Mouse (Mus musculus): Measurements from ENCODE around the gene Prpf31. TPM values are rescaled to one million over a fixed set of nuclear protein-coding genes. Genes with fewer than 3 reads are reported as not detected.
A peak's percentile ranks its signal among the peaks of the same experiment; 100 is the strongest.
"Not testable (repeated sequence)": the region's sequence is repeated elsewhere in the genome, so short reads cannot be mapped to it uniquely, and the experiment has no call there.

Gene Prpf31
- total RNA-seq (2021): 37.9 and 41.9 TPM in 2 replicates
- long read RNA-seq, experiment 1, transcript Prpf31-201 (14 exons, 3,144 nt): major isoform, 85 of 93 reads
- long read RNA-seq, experiment 1, partial matches to known transcripts: 3 of 93 reads
- long read RNA-seq, experiment 1, other reads (novel, unspliced or antisense): 4 of 93 reads
- long read RNA-seq, experiment 2, transcript Prpf31-201 (14 exons, 3,144 nt): major isoform, 46 of 51 reads
- long read RNA-seq, experiment 2, partial matches to known transcripts: 0 of 51 reads
- long read RNA-seq, experiment 2, other reads (novel, unspliced or antisense): 4 of 51 reads

DNA sequence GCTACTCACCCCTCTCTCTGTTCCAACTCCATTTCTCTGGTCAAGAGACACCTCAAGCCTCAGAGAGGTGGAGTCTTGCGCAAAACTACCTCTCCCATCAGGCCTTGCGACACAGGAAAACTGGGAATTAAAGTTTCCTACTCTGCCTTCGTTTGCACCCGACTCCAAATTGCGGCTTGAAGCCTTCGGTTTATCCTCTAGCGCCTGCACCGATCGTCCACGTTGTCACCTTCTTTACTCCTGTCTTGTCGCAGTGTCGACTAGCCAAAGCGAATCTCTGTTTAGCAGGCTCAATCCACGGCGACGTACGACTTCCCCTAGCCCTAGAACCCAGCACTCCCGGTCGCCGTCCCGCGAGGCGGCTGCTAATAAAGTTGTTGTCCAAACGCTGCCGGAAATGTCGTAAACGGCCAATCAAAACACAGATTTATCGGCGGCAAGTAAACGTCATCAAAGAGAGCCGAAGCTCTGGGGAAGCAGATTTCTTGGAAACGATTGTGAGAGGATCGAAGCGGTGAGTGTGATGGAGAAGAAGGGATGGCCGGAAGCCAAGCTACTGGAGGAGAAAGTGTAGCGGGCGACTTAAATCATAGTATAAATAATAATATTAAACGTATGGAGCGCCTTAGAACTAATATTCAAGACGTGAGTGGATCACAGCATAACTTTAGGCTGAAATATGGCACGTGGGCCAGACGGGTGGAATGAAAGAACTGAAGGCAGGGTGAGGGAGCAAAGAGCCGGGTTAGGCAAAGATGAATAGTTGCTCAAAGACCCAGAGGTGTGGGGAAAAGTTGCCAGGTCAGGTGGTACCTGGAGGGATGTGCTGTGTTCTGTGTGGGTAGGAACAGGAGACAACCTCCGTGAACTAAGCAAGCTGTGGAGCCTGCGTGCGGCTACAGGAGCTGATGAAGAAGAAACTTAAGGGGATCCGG is at the start of gene Prpf31, which contains the start of gene Tfpt:
TSS of gene Prpf31 (plus strand) at position 443 of the 935 bp plus-strand sequence.
TSS of gene Tfpt (minus strand) at position 387 of the 935 bp plus-strand sequence.
- DNase-seq: peak; percentile 93

DNA sequence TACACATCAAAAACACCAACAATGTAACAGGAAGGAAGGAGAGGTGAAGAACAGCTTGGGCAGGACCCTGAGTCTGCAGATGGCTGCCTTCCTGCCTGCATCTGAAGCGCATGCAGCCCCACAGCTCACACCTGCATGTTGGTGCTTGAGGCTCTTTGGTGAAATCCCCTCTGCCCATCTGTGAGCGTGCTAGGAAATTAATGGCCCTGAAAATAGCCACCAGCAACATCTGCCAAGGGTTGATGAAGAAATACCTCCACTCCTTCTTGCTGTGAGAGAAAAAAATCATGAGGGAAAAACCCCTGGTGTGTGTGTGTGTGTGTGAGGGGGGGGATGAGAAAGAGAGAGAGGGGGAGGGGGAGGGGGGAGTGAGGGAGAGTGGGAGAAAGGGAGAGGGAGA is 49.8 kb upstream of the Prpf31 start:
- no peak for DNase-seq

DNA sequence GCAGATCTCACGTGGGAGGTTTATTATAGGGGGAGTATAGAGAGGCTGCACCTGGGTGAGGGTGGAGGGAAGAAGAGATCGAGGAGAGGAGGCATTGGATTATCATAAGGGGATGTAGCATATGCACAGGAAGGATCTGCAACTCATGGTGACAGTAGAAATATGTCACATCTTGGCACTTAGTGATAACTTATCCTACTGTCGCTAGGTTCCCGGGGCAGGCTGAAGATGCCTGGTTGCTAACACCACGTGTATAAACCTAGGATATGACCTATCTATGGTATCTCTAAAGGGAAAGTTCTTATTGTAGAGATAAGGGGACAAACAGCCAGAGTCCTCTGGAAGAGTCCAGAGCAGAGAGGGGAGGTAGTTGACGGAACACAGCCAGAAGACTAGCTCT is 44.0 kb upstream of the Prpf31 start:
- no peak for DNase-seq

DNA sequence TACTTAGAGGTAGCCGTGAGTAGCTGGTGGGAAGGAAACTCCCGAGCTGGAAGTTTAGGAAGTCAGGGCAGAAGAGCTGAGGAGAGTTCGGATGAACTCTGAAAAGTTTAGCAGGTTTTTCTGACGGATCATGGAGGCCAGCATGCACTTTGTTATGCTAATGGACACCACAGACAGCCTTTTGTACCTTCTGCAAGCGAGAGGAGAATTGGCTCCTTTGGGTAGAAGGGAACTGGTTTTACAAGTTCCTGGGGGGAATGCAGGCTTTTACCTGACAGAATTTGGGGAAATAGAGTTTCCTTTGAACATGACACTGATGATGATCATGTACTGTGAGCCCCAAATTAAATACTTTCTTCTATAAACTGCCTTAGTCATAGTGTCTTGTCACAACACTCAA is 43.5 kb upstream of the Prpf31 start:
- DNase-seq: no peak

DNA sequence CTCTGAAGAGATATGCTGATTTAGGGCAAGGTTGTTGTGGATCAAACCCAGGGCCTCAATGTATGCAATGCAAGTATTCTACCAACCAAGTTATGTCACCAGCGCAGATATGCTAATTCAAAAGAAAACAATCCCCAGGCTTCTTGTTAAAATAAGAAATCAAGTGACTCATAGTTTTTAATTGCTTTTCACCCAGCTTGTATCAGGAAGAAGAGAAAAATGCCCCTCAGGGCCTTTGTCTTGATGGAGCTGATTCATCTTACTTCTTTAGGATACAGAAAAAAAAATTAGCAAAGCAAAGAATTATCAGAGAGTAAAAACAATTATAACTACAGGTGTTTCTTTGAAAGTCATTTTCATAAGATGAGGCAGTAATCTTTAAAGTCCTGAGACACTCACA is 42.5 kb upstream of the Prpf31 start:
- DNase-seq: no peak

DNA sequence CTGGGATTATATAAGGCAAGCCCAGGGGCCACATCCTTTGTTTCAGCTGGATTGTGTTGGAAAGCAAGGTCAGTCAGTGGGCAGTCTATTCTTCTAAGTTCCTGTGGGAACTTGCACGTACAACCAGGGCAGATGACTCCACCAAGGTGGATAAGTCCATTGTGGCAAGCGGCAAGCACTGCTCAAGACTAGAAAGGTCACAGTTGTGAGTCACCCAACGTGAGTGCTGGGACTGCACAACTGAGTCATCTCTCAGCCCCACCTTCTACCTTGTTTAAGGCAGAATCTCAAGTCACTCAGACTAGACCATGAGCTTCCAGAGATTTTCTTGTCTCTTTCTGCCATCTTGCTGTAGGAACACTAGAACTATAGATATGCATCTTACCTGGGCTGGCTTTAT is 39.2 kb upstream of the Prpf31 start:
- DNase-seq: no peak

DNA sequence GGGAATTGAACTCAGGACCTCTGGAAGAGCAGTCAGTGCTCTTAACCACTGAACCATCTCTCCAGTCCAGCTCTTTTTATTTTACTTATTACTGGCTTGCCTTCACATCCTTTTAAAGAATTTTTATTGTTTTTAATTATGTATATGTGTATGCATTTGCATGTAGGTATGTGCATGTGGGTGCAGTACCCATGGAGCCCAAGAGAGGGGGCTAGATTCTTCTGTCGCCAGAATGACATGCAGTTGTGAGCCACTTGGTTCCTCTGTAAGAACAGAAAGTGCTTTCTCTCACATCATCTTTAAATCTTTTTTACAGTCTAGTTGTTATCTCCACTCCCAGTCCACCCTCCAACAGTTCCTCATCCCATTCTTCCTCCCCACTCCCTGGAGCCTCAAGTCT is 38.3 kb upstream of the Prpf31 start:
- DNase-seq: no peak

DNA sequence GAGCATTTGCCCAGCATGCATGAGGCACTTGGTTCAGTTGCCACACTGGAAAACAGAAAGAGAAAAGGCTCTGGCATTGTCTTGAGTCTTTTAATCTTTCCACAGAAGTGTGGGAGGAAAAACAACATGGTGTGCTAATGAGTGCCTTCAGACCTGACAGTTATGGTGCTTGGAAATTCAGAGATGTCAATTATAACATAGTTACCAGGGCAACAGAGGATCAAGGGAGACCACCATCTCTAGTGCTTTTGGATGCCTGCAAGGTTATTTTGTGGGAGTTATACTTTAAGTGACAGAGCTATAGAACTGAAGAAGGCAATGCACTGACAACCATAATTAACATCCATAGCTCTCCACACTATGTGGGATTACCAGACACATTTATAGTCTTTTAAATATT is 35.9 kb upstream of the Prpf31 start:
- DNase-seq: no peak

DNA sequence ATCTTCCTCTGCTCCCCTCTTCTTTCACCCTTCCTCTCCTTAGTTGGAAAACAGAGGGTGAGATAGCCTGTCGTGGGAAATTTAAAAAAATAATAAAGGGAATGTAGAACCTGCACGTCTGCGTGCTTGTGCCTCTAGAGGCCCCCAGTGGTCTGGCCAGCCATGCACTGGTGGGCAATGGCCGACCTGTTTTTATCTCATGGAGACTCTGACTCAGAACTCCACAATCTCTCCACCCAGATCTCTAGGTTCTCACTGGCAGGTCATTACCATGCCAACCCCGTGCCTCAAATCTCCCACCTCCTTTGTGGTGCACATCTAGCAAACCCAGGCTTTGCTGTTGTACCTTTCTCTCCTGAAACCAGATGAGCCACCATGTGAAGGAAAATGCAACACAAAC is 35.1 kb upstream of the Prpf31 start:
- no peak for DNase-seq

DNA sequence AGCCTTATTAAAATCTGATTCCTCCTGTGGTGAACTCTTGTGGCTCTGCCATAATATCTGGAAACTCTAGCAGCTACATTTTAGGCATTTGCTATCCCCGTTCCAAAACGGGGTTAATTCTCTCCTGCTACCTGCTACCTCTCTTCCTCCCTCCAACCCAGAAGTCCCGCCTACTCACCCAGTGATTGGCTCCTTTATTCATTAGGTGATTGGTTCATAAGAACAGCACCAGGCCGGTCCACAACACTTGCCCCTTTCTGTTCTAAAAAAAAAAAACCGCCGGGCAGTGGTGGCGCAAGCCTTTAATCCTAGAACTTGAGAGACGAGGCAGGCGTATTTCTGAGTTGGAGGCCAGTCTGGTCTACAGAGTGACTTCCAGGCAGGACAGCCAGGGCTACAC is 34.6 kb upstream of the Prpf31 start:
- DNase-seq: peak; percentile 55

DNA sequence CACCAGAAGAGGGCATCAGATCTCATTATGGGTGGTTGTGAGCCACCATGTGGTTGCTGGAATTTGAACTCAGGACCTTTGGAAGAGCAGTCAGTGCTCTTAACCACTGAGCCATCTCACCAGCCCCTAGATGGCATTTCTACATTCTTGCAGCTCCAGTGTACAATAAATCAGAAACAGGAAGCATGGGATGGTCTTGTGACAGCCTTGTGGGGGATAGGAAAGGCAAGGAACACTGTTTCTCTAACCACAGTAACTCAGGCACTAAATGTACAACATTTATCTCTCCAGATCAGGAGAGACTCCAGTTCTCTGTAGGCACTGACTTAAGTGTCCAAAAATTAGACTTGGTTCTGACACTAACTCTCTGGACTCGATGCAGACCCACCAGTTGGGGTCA is 32.0 kb upstream of the Prpf31 start:
- DNase-seq: not testable (repeated sequence)

DNA sequence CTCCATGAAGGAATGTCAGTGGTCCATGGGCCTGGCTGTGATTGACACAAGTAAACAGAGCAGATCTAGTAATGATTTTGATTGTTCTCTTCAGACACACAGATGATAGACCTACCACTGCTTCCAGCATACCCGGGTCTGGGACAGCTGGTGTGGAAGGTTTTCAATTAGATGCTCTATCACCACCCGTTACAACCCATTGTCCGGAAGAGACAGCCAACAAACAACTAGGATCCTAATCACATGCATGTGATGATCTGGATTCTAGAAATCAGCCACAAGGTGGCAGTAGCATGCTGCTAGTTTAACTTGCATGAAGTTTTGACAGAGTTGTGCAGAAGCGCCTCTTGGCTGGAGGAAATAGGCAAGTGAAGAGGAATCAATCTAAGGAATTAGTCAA is 28.7 kb upstream of the Prpf31 start:
- peak; percentile 80 for DNase-seq

DNA sequence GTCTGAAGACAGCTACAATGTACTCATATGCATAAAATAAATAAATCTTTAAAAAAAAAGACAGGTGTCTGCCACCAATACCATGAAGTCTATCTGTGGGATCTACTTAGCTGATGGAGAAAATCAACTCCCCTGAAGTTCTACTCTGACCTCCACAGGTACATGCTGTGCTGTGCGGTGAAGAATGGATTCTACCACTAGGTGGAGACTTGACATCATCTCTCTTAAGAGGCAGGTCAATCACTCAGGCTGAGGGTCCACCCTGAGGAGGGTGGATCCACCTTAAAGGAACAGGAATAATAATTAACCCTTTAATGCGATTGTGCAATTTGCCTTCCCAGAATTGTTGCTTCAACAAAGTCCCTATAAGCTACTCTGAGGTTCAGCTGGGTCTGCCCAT is 23.0 kb upstream of the Prpf31 start:
- DNase-seq: peak; percentile 42

DNA sequence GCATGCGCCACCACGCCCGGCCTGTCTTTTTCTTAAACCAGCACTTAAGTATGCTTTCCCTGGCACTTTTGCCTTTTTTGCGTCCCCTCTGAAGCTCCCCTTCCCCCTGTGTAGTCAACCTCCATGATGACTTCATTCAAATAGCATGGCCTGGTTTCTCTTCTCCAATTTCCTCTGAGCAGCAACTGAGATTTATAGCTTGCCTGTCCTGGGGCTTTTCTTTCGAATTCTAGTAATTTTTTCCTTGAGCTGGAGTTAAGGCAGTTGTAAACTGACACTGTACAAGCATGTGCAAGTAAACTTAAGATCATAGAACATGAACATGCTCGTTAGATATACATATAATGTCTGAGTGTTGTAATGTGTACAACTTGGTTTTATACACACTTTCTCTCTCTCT is 22.4 kb upstream of the Prpf31 start:
- no peak for DNase-seq

DNA sequence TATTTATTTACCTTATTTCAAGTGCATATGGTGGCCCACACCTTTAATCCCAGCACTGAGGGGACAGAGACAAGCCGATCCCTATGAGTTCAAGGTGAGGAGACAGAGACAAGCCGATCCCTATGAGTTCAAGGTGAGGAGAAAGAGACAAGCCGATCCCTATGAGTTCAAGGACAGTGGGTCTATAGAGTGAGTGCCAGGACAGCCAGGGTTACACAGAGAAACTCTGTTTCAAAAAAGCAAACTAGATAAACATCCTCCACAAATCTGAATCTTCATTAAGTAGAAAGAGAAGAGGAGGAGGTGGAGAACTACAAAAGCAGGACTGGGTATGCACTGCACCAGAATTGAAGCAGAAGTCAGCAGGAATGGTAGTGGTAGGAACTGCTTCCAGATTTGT is 21.1 kb upstream of the Prpf31 start:
- DNase-seq: no peak

DNA sequence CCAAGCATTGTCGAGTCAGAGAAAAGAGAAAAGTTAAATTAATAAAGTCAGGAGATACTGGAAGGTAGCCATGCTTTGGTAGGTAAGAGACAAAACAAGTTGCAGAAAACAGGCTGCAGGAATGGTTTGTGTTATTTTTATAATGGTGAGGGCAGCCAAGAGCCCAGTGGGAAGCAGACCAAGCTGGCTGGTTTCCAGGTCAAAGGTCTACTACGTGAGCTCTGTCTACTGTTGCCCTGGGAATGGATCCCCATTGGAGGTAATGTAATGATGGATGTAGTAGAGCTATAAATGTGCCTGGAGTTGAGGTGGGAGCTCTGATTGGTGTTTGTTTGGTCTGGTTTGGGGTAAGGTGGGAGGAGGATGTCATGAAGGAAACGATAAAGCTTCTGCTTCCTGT is 20.7 kb upstream of the Prpf31 start:
- peak; percentile 63 for DNase-seq

DNA sequence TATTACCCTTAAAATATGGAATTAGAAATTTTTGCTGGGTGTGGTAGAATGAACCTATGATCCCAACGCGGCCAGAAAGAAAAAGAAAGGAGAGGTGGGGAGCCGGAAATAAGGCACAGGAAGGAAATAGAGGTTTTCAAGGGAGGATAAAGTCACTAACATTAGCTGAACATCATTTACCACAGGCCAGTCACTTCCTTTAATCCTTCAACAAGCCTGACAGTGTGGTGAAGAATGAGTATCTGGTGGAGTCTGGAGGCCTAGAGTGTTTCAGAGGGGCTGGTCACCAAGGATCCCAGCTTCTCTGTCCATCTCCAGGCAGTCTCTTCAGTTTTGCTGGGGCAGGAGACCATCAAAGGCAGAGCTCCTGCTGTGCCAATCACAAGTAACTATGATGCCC is 19.3 kb upstream of the Prpf31 start:
- DNase-seq: no peak

DNA sequence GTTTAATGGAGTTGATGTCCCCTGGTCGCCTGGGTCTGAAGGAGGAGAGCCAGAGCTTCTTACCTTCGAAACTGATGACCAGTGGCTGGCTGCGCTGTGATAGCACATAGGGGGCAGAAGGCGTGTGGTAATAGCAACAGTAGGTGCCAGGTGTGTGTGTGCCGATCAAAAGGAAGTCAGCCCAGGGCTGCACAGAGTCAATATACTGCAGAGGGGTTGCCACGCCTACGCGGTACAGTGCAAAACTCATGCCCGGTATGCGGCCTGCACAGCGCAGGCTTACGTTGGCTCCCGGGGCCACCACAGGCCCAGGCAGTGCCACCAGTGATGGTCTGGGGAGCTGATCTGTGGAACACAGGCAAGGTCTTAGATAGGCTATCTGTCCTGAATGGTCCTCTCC is 18.8 kb upstream of the Prpf31 start:
- DNase-seq: no peak

DNA sequence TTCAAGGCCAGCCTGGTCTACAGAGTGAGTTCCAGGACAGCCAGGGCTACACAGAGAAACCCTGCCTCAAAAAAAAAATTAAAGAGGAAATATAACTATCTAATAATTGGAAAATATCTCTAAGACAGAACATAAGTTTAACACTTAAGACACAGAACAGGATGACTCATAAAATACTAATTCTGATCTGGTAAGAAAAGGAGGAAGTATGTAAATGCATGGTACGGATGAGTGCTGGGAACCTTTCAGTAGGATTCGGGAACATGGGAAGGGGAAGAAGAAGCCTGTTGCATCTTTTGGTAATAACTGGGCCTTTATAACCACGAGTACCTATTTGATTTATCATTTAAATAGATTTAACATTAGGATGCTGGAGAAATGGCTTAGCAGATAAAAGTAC is 15.8 kb upstream of the Prpf31 start:
- no peak for DNase-seq

DNA sequence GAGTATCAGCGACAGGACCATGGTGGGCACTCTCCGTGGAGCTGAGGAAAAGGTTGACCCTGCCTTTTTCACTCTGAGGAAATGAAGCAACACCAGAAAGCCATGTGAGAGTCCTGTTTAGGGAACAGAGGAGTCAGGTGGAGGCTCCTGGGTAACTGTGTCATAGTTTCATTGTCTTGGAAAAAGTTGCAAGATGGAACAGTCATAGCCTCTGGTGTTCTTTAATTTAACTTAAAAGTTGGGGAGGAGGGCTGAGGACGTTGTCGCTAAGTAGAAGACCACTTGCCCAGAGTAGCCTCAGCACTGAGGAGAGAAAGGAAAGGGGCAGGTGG is 13.8 kb upstream of the Prpf31 start, which contains the start of gene Oscar:
TSS of gene Oscar (minus strand) at position 101 of the 332 bp plus-strand sequence.
- no peak for DNase-seq

DNA sequence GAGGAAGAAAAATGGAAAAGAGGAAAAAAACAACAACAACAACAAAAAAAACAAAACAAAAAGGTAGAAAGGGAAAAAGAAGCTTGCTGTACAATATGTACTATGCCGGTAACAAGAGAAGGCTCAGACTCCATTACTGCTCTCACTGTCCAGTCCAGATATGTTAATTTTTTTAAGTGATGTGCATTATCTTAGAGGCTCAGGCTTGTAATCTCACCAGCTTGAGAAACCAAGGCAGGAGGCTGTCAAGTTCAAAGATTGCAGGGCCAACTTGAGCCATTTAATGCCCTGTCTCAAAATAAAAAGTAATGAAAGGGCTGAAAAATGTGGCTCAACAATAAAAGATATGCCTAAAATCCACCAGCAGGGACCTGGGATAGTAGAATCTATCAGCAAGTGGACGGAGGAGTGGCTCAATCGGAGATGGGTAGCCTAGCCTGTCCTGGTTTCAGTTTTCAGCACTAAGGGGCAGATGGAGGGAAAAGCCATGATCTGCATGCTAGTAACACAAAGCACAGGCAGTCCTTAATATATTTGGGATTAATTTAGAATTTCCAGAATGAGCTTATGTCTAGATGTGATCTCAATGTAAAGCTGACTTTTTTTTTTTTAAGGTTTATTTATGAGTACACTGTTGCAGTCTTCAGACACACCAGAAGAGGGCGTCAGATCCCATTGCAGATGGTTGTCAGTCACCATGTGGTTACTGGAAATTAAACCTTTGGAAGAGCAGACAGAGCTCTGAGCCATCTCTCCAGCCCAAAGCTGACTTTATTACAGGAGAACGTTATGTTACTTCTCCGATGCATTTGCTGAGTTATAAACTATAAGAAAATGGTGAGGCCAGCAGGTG is 13.2 kb upstream of the Prpf31 start:
- no peak for DNase-seq

DNA sequence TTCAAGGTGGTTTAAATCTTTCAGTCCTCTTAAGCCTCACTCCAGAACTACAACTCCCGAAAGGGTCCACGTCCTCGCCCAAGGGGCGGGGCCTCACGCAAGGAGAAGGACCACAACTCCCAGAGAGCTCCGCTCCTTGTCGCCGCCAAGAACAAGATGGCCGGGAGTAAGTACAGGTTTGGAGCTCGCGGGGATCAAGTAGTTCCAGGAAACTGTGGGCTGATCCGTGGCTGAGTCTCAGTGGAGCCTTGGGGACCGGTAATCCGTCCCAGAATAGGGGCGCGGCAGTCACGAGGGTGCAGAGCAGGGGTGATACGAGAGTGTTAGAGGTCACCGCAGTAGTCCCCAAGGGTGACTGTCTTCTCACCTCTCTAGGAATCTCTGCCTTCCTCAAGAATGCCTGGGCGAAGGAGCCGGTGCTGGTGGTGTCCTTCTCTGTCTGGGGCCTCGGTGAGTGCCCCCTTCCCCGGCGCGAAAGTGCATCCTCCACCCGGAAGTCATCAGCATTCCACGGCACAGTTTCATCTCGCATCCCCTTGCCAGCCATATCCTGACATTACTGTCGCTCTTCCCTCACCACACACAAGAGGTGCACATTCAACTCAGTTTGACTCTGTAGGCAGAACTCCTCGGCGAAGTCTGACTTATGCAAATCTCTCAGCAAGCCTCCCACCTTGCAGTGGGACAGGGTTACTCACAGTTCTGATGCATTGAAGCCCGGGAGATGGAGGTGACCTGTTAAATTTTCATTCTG is 12.4 kb upstream of the Prpf31 start, which contains the start of gene Ndufa3:
TSS of gene Ndufa3 (plus strand) at position 132 of the 754 bp plus-strand sequence.
- DNase-seq: peak; percentile 93
